Mouse (Mus musculus): Measurements from ENCODE around the gene Ric3.

DNA sequence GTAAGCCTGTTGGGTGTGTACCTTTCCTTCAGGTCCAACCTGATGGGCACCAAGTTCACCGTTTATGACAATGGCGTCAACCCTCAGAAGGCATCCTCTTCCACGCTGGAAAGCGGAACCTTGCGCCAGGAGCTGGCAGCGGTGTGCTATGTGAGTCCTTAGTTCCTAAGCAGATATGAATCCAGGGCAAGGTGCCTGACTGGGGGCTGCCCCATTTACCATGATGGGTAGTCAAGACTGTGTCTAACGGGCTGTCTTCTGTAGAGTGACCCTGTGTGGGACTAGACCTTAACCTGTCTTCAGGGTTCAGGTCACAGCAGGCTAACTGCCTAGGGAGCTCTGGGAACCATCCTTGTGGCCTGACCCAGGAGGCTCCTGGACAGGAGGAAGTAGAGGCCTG lies 55.4 kb downstream of the Ric3 start:
- no peak for TF ChIP-seq CTCF (IDR thresholded peaks at IDR 0.05; ENCODE audit: control insufficient read depth, insufficient read depth, insufficient replicate concordance, low read depth, low read length)
- no peak for TF ChIP-seq POLR2A (IDR thresholded peaks at IDR 0.05; ENCODE audit: control insufficient read depth, low read depth, low read length)
